Mouse (Mus musculus): Measurements from ENCODE around the gene Gm20388.

- TF ChIP-seq CTCF (IDR thresholded peaks at IDR 0.05; ENCODE audit: low read depth) (no peak), EP300 (optimal IDR thresholded peaks at IDR 0.05) (no peak)
Measured at GRCm38 (mm10) chr8:121853586-121853985, 1942.9 kb downstream of the Gm20388 start.
